Mouse (Mus musculus) hindbrain, embryonic 14.5 days (tissue): ENCODE results near the gene Med21. TPM values are rescaled to one million over a fixed set of nuclear protein-coding genes. Genes with fewer than 3 reads are reported as not detected.
A peak's percentile ranks its signal among the peaks of the same experiment; 100 is the strongest.

Experiments used
- ATAC-seq: fragments of 200-750 bp; cut with Nextera tagmentation; 2 replicates; pipeline ENCODE4 v1.8.0; 2017; ENCODE audit warnings: moderate number of reproducible peaks, mild to moderate bottlenecking, moderate TSS enrichment, moderate library complexity; ENCODE audit not compliant: low FRiP score
- DNase-seq: peaks from one replicate; pipeline ENCODE4 v3.0.0-alpha.2; 2015; ENCODE audit warnings: low spot score
- H3K27ac ChIP-seq: fragments of 300-500 bp; sonication (generic); 2 replicates; pipeline ENCODE4 v1.5.1; 2014; ENCODE audit warnings: mild to moderate bottlenecking, moderate library complexity
- H3K27me3 ChIP-seq: fragments of 300-500 bp; sonication (generic); 2 replicates; pipeline ENCODE4 v1.6.1; 2014; ENCODE audit warnings: mild to moderate bottlenecking, low read length, mixed read lengths; ENCODE audit not compliant: control insufficient read depth, insufficient read depth
- H3K36me3 ChIP-seq: fragments of 300-500 bp; sonication (generic); replicated peaks from 2 replicates; pipeline ENCODE4 v1.6.1; 2014; ENCODE audit not compliant: control insufficient read depth, insufficient read depth
- H3K4me1 ChIP-seq: fragments of 300-500 bp; sonication (generic); replicated peaks from 2 replicates; pipeline ENCODE4 v1.6.1; 2014; ENCODE audit warnings: antibody characterized with exemption, low read length, mixed read lengths; ENCODE audit not compliant: control insufficient read depth, insufficient read depth
- H3K4me2 ChIP-seq: fragments of 300-500 bp; sonication (generic); replicated peaks from 2 replicates; pipeline ENCODE4 v1.6.1; 2014; ENCODE audit warnings: mild to moderate bottlenecking, moderate library complexity
- H3K4me3 ChIP-seq: fragments of 300-500 bp; sonication (generic); replicated peaks from 2 replicates; pipeline ENCODE4 v1.5.1; 2014; ENCODE audit warnings: mild to moderate bottlenecking, low read length
- H3K9ac ChIP-seq: fragments of 300-500 bp; sonication (generic); 2 replicates; pipeline ENCODE4 v1.6.1; 2014
- H3K9me3 ChIP-seq: fragments of 300-500 bp; sonication (generic); 2 replicates; pipeline ENCODE4 v1.6.1; 2016; ENCODE audit warnings: low read length; ENCODE audit not compliant: control insufficient read depth
- WGBS: fragments of 180-500 bp; shearing (Covaris S2); extraction: QIAGEN DNeasy Blood & Tissue Kit; methylation state at CpG from one replicate; pipeline ENCODE4 v1.1.7; 2014; 5-methylcytosine and 5-hydroxymethylcytosine counted together
- polyA plus RNA-seq: library from polyadenylated mRNA; unstranded; fragments of >200 nt; fragmentation: Nextera tagmentation; extraction: Ambion mirVana; gene quantifications from 2 replicates; pipeline ENCODE4 v1.2.1, GENCODE M21; 2014

The Med21 gene
- polyA plus RNA-seq, 1 experiment from 2014 or later: 112 TPM

- ATAC-seq: no peak
- 96% methylated on average over 2 of the region's 2 CpGs for WGBS
- peaks cover 77% of the 10 kb centered on the region for H3K36me3 ChIP-seq
- DNase-seq: no peak
- H3K9me3 ChIP-seq: no peaks in the 10 kb centered on the region
- H3K27me3 ChIP-seq: no peaks in the 10 kb centered on the region
- no peak overlapping the region for H3K9ac ChIP-seq
- H3K4me1 ChIP-seq: no peaks in the 10 kb centered on the region
- H3K4me3 ChIP-seq: no peak overlapping the region
- no peak overlapping the region for H3K4me2 ChIP-seq
- no peak overlapping the region for H3K27ac ChIP-seq
These were observed 25.7 kb upstream of the Med21 start for GRCm38 (mm10) chr6:146616670-146617069.

GRCm38 (mm10) chr6:146628123-146628522 is 14.2 kb upstream of the Med21 start:
- ATAC-seq: no peak
- Histone ChIP-seq H3K4me2 (no peak overlapping the region), H3K36me3 (0 out of 2 replicates have a peak, but pooled peaks cover 10% of the 10 kb centered on the region), H3K9ac (no peak overlapping the region), H3K4me1 (peaks cover 3% of the 10 kb centered on the region; the same call in 1 of the 2 replicates), H3K27me3 (no peaks in the 10 kb centered on the region), H3K9me3 (no peaks in the 10 kb centered on the region), H3K4me3 (no peak overlapping the region), H3K27ac (no peak overlapping the region)
- no peak for DNase-seq
- 63% methylated on average over 3 of the region's 3 CpGs for WGBS

- 87% methylated on average over 9 of the region's 9 CpGs for WGBS
These were observed 12.3 kb upstream of the Med21 start for GRCm38 (mm10) chr6:146629781-146630756.

DNA sequence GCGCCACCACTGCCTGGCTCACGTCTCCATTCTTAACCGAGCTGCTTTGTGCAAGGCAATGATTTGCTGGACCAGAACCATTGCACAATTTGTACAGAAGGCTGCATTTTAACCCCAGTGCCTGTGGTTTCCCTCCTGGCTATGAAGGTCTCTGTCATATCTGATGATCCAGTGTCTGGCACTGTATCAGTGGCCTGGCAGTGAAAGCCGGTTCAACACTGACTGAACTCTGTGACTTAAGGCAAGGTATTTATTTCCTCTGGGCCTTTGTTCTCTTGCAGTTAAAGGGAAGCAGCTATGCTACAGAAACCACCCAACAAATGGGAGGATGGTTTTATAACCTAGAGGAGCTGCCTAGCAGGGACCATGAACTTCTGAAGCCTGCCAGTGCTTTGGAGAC is 11.4 kb upstream of the Med21 start:
- peaks cover 11% of the 10 kb centered on the region for H3K4me1 ChIP-seq
- no peak overlapping the region for H3K4me2 ChIP-seq
- DNase-seq (no peak), ATAC-seq (no peak)
- H3K27ac ChIP-seq: no peak overlapping the region
- no peaks in the 10 kb centered on the region for H3K27me3 ChIP-seq
- H3K36me3 ChIP-seq: no peaks in the 10 kb centered on the region
- no peaks in the 10 kb centered on the region for H3K9me3 ChIP-seq
- H3K4me3 ChIP-seq: no peak overlapping the region
- H3K9ac ChIP-seq: no peak overlapping the region
- 88% methylated on average over 4 of the region's 4 CpGs for WGBS

More at GRCm38 (mm10) chr6:146629781-146630756, 12.3 kb upstream of the Med21 start:
- H3K4me1 ChIP-seq: peaks cover 11% of the 10 kb centered on the region
- H3K9me3 ChIP-seq: no peaks in the 10 kb centered on the region
- DNase-seq (no peak), ATAC-seq (no peak)
- no peak overlapping the region for H3K27ac ChIP-seq
- H3K4me3 ChIP-seq: no peak overlapping the region
- H3K27me3 ChIP-seq: no peaks in the 10 kb centered on the region
- no peaks in the 10 kb centered on the region for H3K36me3 ChIP-seq
- no peak overlapping the region for H3K4me2 ChIP-seq
- H3K9ac ChIP-seq: no peak overlapping the region

- WGBS: 77% methylated on average over 8 of the region's 8 CpGs
- no peaks in the 10 kb centered on the region for H3K36me3 ChIP-seq
- no peak overlapping the region for H3K27ac ChIP-seq
- H3K4me2 ChIP-seq: no peak overlapping the region
- peaks cover 11% of the 10 kb centered on the region for H3K4me1 ChIP-seq
- H3K9ac ChIP-seq: no peak overlapping the region
- H3K4me3 ChIP-seq: no peak overlapping the region
- H3K27me3 ChIP-seq: no peaks in the 10 kb centered on the region
- no peak for DNase-seq
- ATAC-seq: no peak
- no peaks in the 10 kb centered on the region for H3K9me3 ChIP-seq
These were observed 10.5 kb upstream of the Med21 start for GRCm38 (mm10) chr6:146631847-146632246.

DNA sequence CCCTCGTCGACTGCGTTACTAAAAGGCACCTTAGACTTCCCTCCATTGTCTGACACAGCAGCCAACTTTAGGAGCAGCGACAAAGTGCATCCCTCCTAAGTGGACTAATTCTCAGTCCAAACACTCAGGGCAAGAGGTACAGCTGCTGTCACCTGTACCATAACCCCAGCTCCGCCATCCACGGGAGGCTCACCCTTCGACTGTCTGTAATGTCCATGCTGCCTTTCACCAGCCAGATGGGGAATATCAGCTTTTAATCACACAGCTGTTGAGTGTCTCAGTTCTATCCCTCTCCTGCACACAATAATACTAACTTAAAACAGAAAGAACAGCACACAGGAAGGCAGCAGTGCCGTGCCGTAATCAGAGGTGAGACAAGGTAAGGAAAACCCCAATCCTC is 9.9 kb upstream of the Med21 start:
- H3K4me3 ChIP-seq: no peak overlapping the region
- no peak for ATAC-seq
- 88% methylated on average over 9 of the region's 9 CpGs for WGBS

GRCm38 (mm10) chr6:146633097-146633496 is 9.2 kb upstream of the Med21 start:
- no peaks in the 10 kb centered on the region for H3K27me3 ChIP-seq
- no peak for ATAC-seq
- H3K36me3 ChIP-seq: no peaks in the 10 kb centered on the region
- peak overlapping the region; percentile 32; the same call in 1 of the 2 replicates for H3K9ac ChIP-seq
- peak overlapping the region; percentile 82 for H3K4me2 ChIP-seq
- H3K4me1 ChIP-seq: peaks cover 11% of the 10 kb centered on the region
- no peaks in the 10 kb centered on the region for H3K9me3 ChIP-seq
- no peak for DNase-seq
- 48% methylated on average over 8 of the region's 8 CpGs for WGBS
- peak overlapping the region; percentile 83; the same call in 1 of the 2 replicates for H3K4me3 ChIP-seq
- no peak overlapping the region for H3K27ac ChIP-seq

More for the DNA sequence above, 9.9 kb upstream of the Med21 start:
- peaks cover 11% of the 10 kb centered on the region for H3K4me1 ChIP-seq
- H3K27me3 ChIP-seq: no peaks in the 10 kb centered on the region
- H3K27ac ChIP-seq: no peak overlapping the region
- no peak for DNase-seq
- H3K4me2 ChIP-seq: no peak overlapping the region
- no peaks in the 10 kb centered on the region for H3K36me3 ChIP-seq
- no peak overlapping the region for H3K9ac ChIP-seq
- no peaks in the 10 kb centered on the region for H3K9me3 ChIP-seq

DNA sequence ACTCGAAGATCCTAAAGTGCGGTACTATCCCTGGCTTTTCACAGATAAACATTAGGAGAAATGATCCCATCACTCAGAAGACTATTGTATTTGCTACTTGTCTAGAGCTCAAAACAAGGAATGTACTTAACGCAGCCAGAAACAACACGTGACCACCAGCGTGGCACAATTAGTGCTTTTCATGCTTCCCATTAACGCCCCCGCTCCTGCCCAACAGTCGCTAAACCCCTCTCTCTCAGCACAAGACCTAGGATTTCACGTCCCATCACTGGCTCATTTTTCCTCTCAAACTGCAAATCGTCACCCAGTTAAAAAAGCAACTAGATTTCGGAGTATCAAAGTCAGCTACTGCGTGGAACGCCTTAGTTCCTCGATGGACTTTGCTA is 8.7 kb upstream of the Med21 start:
- Histone ChIP-seq H3K4me1 (peaks cover 11% of the 10 kb centered on the region), H3K27ac (peak overlapping the region; percentile 87), H3K4me3 (peak overlapping the region; percentile 83), H3K9ac (peak overlapping the region; percentile 83), H3K36me3 (no peaks in the 10 kb centered on the region), H3K9me3 (no peaks in the 10 kb centered on the region), H3K27me3 (no peaks in the 10 kb centered on the region), H3K4me2 (peak overlapping the region; percentile 82)
- 11% methylated on average over 14 of the region's 14 CpGs for WGBS
- DNase-seq (peak; percentile 36), ATAC-seq (peak; percentile 18; the same call in 1 of the 2 replicates)

DNA sequence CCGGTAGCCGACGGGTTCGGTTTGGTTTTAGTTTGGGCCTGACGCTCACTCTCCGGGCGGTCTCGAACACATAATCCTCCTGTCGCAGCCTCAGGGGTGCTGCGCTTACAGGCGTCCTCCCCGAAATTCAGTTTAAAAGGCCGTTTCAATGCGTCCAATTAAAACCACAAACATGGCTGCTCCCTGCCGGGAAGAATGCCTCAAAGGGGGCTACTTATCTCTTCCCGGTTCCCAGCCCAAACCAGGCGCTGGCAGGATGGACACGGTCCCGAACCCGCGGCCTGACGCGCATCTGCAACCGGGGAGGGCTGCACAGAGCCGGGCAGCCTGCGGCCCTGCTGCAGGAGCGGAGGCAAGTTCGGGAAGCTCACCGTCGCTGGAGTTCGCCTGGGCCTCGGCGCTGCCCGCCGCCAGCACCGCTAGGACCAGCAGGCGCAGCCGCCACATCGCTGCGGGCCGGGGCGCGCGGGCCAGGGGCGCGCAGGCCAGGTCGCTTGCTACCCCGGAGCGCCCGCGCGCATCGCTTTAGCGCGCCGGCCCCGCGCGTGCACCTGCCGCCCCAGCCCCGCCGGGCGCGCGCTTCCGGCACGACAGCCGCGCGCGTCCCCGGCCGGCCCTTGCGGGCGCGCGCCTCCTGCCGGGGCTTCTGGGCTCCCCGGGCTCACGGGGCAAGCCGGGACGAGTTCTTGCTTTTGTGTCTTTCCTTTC is 8.2 kb upstream of the Med21 start:
- peak; percentile 89 for DNase-seq
- peaks cover 11% of the 10 kb centered on the region for H3K4me1 ChIP-seq
- H3K36me3 ChIP-seq: no peaks in the 10 kb centered on the region
- peak overlapping the region; percentile 83 for H3K9ac ChIP-seq
- WGBS: under 1% methylated on average over 69 of the region's 82 CpGs
- ATAC-seq: peak; percentile 93
- H3K4me2 ChIP-seq: peak overlapping the region; percentile 82
- H3K4me3 ChIP-seq: peak overlapping the region; percentile 83
- H3K9me3 ChIP-seq: no peaks in the 10 kb centered on the region
- no peaks in the 10 kb centered on the region for H3K27me3 ChIP-seq
- H3K27ac ChIP-seq: peak overlapping the region; percentile 87
